Mouse (Mus musculus): ENCODE measurements at regions not wholly inside any gene's neighbourhood (a gene's known extent, or its start where the extent isn't known, plus 50 kb on each side); places are given as distances from the start of the nearest gene placed in this dataset.

DNA sequence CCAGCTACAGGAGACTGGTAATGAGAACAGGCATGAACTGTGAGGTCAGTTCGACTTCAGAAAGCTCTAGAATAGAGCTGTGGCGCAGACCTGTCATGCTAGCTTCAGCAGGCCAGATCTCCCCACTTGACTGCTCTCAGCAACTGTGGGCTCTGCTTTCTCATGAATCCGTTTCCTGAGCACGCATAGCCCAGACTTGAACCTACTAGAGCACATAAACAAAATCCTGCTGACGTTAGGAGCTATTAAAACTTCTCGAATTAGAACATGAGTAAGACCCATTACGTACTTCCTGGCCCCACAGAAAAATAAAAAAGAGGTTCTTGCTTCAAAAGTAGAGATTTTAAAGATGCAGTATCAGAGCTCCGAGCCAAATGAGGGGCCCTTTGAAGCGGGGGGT, 165.1 kb upstream of the Serp2 start:
- no peak for TF ChIP-seq CTCF (IDR thresholded peaks at IDR 0.05; ENCODE audit: low read depth)
- no peak for TF ChIP-seq EP300 (IDR thresholded peaks at IDR 0.05; ENCODE audit: low read depth)
